12 mouse cellular contexts compared by ENCODE assay signal in the genomic region with DNA sequence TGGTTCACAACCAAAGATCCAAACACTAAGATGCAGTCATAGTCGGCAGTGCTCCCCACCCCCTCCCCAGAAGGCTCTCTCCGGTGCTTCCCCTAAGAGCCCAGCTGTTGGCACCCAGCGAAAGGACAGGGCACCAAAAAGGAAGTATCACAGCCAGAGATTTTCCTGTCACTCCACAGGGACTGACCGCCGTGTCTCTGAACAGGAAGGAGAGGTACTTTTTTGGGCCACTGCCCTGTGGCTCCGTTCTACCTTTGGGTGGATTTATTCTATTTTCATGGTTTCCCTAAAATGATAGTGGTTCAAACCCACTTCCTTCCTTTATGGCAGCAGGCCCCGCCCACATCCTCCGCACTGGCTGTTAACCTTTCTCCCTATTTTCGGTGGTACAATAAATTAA. TPM values are rescaled to one million over a fixed set of nuclear protein-coding genes. Genes with fewer than 3 reads are reported as not detected.
DNase-seq lines count a peak whose midpoint lies in the region; TF ChIP-seq lines count a peak whose summit lies in the region.
"Had no signal": no experiment of that assay in that cellular context is flagged by ENCODE, and none has a peak within 500 bp of the region (broad histone marks: within the 10 kb centered on the region; RNA-seq: fewer than 3 reads in every experiment).

No protein-coding gene starts in this region.

- intact Hi-C loops in gastrocnemius, adult 2 months (cut with DNase I), result no loop called here
- intact Hi-C loops in gastrocnemius, postnatal 36 days (cut with DNase I), result no loop called here

- no peaks in the 10 kb centered on the region for H3K27me3 ChIP-seq in spleen, adult 2 months (ENCODE audit: control insufficient read depth, insufficient read depth, low read length)
- H3K27me3 ChIP-seq in splenic B cell, adult 2 months (ENCODE audit: control insufficient read depth, insufficient read depth, low read length, poor library complexity, severe bottlenecking), result no peaks in the 10 kb centered on the region
- H3K27me3 ChIP-seq: limb, embryonic 13.5 days had no signal

- TF ChIP-seq CTCF in gastrocnemius, adult 2 months (IDR thresholded peaks at IDR 0.05), result no peak
- no peak for TF ChIP-seq CTCF in spleen, adult 2 months (IDR thresholded peaks at IDR 0.05; ENCODE audit: extremely low read depth, insufficient read depth, insufficient read length, insufficient replicate concordance)

- TF ChIP-seq POLR2A in spleen, adult 2 months (IDR thresholded peaks at IDR 0.05; ENCODE audit: low read depth, low read length), result no peak

- DNase-seq in gastrocnemius, adult 2 months, result no peak
- no peak for DNase-seq in gastrocnemius, postnatal 36 days
- DNase-seq in spleen, adult 2 months (ENCODE audit: low read depth in 1 of 2, low spot score in 2 of 2), result peak in 1 of 2 experiments; percentile 45
- DNase-seq in spleen, adult 12 weeks (ENCODE audit: low spot score), result no peak
- peak; percentile 48 for DNase-seq in kidney, postnatal 25 days
- DNase-seq in splenic B cell, adult 2 months (ENCODE audit: low read depth, low spot score), result peak; percentile 20
- no peak for DNase-seq in gastrocnemius, adult 8-10 months (ENCODE audit: low spot score in 2 of 2)
- no peak for DNase-seq in frontal cortex, adult 2 months (ENCODE audit: extremely low spot score in 1 of 2, low spot score in 1 of 2)
- DNase-seq: adrenal gland, postnatal 10 days; gastrocnemius, postnatal 25 days had no signal

- WGBS in spleen, adult 2 months, result 2% methylated on average over 9 of the region's 9 CpGs

- peaks cover 3% of the 10 kb centered on the region; the same call in 1 of the 2 replicates for H3K4me1 ChIP-seq in spleen, adult 2 months (ENCODE audit: control insufficient read depth, insufficient read depth, insufficient read length)

- no peak overlapping the region for H3K27ac ChIP-seq in gastrocnemius, adult 2 months
- no peak overlapping the region for H3K27ac ChIP-seq in spleen, adult 2 months (ENCODE audit: insufficient read depth, low read length)
- H3K27ac ChIP-seq: limb, embryonic 13.5 days had no signal

- no peaks in the 10 kb centered on the region for H3K36me3 ChIP-seq in spleen, adult 2 months (ENCODE audit: control insufficient read depth, insufficient read depth, low read length)
- no peaks in the 10 kb centered on the region for H3K36me3 ChIP-seq in splenic B cell, adult 2 months (ENCODE audit: control insufficient read depth, insufficient read depth, low read length, poor library complexity, severe bottlenecking)
- H3K36me3 ChIP-seq: limb, embryonic 13.5 days had no signal

- H3K4me3 ChIP-seq in gastrocnemius, adult 2 months, result peak overlapping the region; percentile 15
- H3K4me3 ChIP-seq in spleen, adult 2 months (ENCODE audit: extremely low read depth, insufficient read depth, insufficient read length), result peak overlapping the region; percentile 41
- H3K4me3 ChIP-seq: limb, embryonic 13.5 days; myocyte had no signal

RNA-seq across cellular contexts. Expression of gene Ryk, which starts 42.9 kb away (rescaled TPM):
- total RNA-seq in gastrocnemius, adult 2 months (2021), result 10 to 100 TPM; 47.6 to 51.4 TPM
- total RNA-seq in gastrocnemius, postnatal 36 days (2021), result 10 to 100 TPM; 40.7 to 46.7 TPM
- polyA plus RNA-seq in spleen, adult 2 months (2012; rRNA removed), result 6.8 and 8.8 TPM in 2 replicates
- total RNA-seq in gastrocnemius, adult 8-10 months (2022), result 10 to 100 TPM; 51.3 to 60.1 (median 53.4) TPM
- 36.9 and 38.6 TPM in 2 replicates for polyA plus RNA-seq in frontal cortex, adult 2 months (2012; rRNA removed)

Comparison
In these comparisons a context has a peak if more than half of its experiments do, and no peak if none do; other contexts are left out.
1. DNase-seq: peak in kidney, postnatal 25 days (2 of 2) and splenic B cell, adult 2 months (single experiment); none in gastrocnemius, adult 2 months (single experiment), gastrocnemius, postnatal 36 days (0 of 2), spleen, adult 12 weeks (single experiment), gastrocnemius, adult 8-10 months (0 of 2) and frontal cortex, adult 2 months (0 of 2).